Mouse (Mus musculus) hindbrain, postnatal 0 days (tissue): Measurements from ENCODE around the gene BC025920. TPM values are rescaled to one million over a fixed set of nuclear protein-coding genes. Genes with fewer than 3 reads are reported as not detected.
A peak's percentile ranks its signal among the peaks of the same experiment; 100 is the strongest.
"Not testable (repeated sequence)": the region's sequence is repeated elsewhere in the genome, so short reads cannot be mapped to it uniquely, and the experiment has no call there.

Source experiments
- ATAC-seq: fragments of 200-750 bp; cut with Nextera tagmentation; 2 replicates; pipeline ENCODE4 v1.8.0; 2017; ENCODE audit warnings: mild to moderate bottlenecking, moderate TSS enrichment, moderate library complexity
- DNase-seq: peaks from one replicate; pipeline ENCODE4 v3.0.0-alpha.2; 2015; ENCODE audit warnings: low spot score
- H3K27ac ChIP-seq: fragments of 300-500 bp; sonication (generic); 2 replicates; pipeline ENCODE4 v1.5.1; 2014; ENCODE audit warnings: mild to moderate bottlenecking
- H3K27me3 ChIP-seq: fragments of 300-500 bp; sonication (generic); 2 replicates; pipeline ENCODE4 v1.6.1; 2014; ENCODE audit warnings: low read length, mixed read lengths; ENCODE audit not compliant: insufficient read depth
- H3K36me3 ChIP-seq: fragments of 300-500 bp; sonication (generic); 2 replicates; pipeline ENCODE4 v1.6.1; 2014; ENCODE audit warnings: low read length, mixed read lengths; ENCODE audit not compliant: insufficient read depth
- H3K4me1 ChIP-seq: fragments of 300-500 bp; sonication (generic); 2 replicates; pipeline ENCODE4 v1.6.1; 2014; ENCODE audit warnings: antibody characterized with exemption, low read length, mixed read lengths; ENCODE audit not compliant: insufficient read depth
- H3K4me2 ChIP-seq: fragments of 300-500 bp; sonication (generic); 2 replicates; pipeline ENCODE4 v1.6.1; 2014; ENCODE audit warnings: low read depth, mild to moderate bottlenecking, low read length, moderate library complexity, mixed read lengths
- H3K4me3 ChIP-seq: fragments of 300-500 bp; sonication (generic); 2 replicates; pipeline ENCODE4 v1.5.1; 2014; ENCODE audit warnings: low read length
- H3K9ac ChIP-seq: fragments of 300-500 bp; sonication (generic); replicated peaks from 2 replicates; pipeline ENCODE4 v1.6.1; 2014; ENCODE audit warnings: mild to moderate bottlenecking, low read length, moderate library complexity, mixed read lengths
- H3K9me3 ChIP-seq: fragments of 300-500 bp; sonication (generic); 2 replicates; pipeline ENCODE4 v1.6.1; 2016; ENCODE audit warnings: low read length, mixed read lengths
- CTCF ChIP-seq: IDR thresholded peaks from 2 replicates; pipeline ENCODE4 v1.5.1; 2016; ENCODE audit warnings: antibody characterized with exemption, control low read depth, low read depth
- WGBS: fragments of 180-500 bp; shearing (Covaris S2); extraction: QIAGEN DNeasy Blood & Tissue Kit; methylation state at CpG from one replicate; pipeline ENCODE4 v1.1.7; 2014; 5-methylcytosine and 5-hydroxymethylcytosine counted together
- polyA plus RNA-seq: library from polyadenylated mRNA; unstranded; fragments of >200 nt; fragmentation: Nextera tagmentation; extraction: Ambion mirVana; gene quantifications from 2 replicates; pipeline ENCODE4 v1.2.1, GENCODE M21; 2015
- total RNA-seq: library from RNA; depleted of rRNA; stranded (reverse); fragments of >200 nt; gene quantifications from 2 replicates; pipeline ENCODE4 v1.2.3, GENCODE M21; 2014

The BC025920 gene
- total and polyA plus RNA-seq, 2 experiments from 2014 or later: 1.3 to 4.2 TPM

DNA sequence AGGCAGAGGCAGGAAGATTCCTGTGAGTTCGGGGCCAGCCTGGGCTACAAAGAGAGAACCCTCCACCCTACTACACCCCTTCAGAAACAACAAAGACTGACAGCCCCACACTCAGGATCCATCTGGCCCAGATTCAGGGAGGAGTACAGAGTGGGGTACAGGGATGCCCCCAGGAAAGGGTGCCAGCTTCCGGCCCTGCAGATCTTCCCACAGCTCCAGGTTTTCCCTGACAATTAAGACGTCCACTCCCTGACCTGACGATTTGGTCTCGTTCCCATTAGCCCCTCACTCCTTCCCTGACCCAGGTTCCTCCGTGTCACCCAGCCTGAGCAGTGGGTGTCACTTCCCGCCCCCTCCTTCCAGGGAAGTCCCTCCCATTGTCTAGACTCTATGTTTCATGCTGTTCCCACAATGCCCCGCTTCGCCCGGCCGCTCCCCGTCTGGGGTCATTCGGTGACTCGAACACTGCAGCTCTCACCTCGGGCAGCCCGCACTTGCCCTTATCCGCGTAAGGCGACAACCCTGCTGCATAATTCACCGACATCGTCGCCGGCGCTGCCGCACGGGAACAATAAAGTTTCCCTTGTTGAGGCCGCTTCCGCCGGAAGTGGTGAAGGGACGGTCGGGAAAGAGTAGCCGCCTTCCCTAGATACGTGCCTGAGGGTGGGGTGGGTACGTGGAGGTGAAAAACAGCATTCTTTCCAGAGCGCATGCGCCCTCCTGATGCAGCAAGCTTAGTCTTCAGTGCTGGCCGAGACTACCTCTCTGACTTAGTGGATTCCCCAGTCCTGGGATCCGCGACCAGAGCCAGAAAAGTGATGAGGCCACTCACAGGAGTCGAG lies 21.1 kb downstream of the BC025920 start, which contains the start of gene Sirt6:
Gene Sirt6 (minus strand): TSS at position 804 of the 842 bp plus-strand sequence.
- Histone ChIP-seq H3K27me3 (0 out of 2 replicates have a peak, but pooled peaks cover 3% of the 10 kb centered on the region), H3K9ac (peak within 1 kb of the TSS; percentile 86), H3K4me2 (peak within 1 kb of the TSS; percentile 94), H3K27ac (peak within 1 kb of the TSS; percentile 84), H3K4me1 (peaks cover 11% of the 10 kb centered on the region), H3K9me3 (no peaks in the 10 kb centered on the region), H3K36me3 (peaks cover 17% of the 10 kb centered on the region), H3K4me3 (peak within 1 kb of the TSS; percentile 74)
- ATAC-seq (peak; percentile 87), DNase-seq (peak; percentile 97)
- TF ChIP-seq CTCF: peak; percentile 5; the same call in 1 of the 2 replicates
- 5% methylated on average over 40 of the region's 40 CpGs for WGBS

DNA sequence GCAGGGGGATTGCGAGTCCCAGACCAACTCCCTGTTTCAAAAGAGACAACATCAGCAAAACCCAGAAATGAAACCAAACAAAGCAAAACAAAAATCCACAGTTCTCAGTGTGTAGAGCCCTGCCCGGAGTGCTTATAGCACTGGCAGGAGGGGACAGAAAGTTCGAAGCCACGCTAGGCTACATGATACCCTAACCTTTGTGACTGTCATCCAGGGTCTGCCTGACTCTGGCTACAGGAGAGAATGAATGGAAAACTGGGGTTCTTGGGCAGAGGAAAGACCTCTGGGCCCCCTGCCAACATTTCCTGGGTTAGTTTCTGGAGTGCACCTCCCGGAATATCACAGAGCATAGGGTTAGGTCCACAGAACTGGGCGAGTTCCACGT lies 21.8 kb downstream of the BC025920 start:
- ATAC-seq (peak; percentile 16; the same call in 1 of the 2 replicates), DNase-seq (no peak)
- Histone ChIP-seq H3K4me2 (peak overlapping the region; percentile 94), H3K36me3 (peaks cover 17% of the 10 kb centered on the region), H3K4me1 (peaks cover 11% of the 10 kb centered on the region), H3K4me3 (peak overlapping the region; percentile 74), H3K27ac (peak overlapping the region; percentile 84), H3K9ac (peak overlapping the region; percentile 86), H3K9me3 (no peaks in the 10 kb centered on the region), H3K27me3 (0 out of 2 replicates have a peak, but pooled peaks cover 3% of the 10 kb centered on the region)
- TF ChIP-seq CTCF: no peak
- WGBS: 53% methylated on average over 7 of the region's 7 CpGs

- Histone ChIP-seq H3K4me3 (peak within 1 kb of the TSS; percentile 74), H3K9ac (peak within 1 kb of the TSS; percentile 86), H3K27ac (peak within 1 kb of the TSS; percentile 84), H3K36me3 (peaks cover 17% of the 10 kb centered on the region), H3K4me2 (peak within 1 kb of the TSS; percentile 94), H3K4me1 (peaks cover 11% of the 10 kb centered on the region), H3K27me3 (0 out of 2 replicates have a peak, but pooled peaks cover 3% of the 10 kb centered on the region), H3K9me3 (no peaks in the 10 kb centered on the region)
- 84% methylated on average over 16 of the region's 16 CpGs for WGBS
- no peak for DNase-seq
- no peak for ATAC-seq
- TF ChIP-seq CTCF: no peak
These were observed 22.3 kb downstream of the BC025920 start, which contains the start of gene Ankrd24 for GRCm38 (mm10) chr10:81628390-81628789. Gene Ankrd24 (plus strand): TSS chr10:81628540.

DNA sequence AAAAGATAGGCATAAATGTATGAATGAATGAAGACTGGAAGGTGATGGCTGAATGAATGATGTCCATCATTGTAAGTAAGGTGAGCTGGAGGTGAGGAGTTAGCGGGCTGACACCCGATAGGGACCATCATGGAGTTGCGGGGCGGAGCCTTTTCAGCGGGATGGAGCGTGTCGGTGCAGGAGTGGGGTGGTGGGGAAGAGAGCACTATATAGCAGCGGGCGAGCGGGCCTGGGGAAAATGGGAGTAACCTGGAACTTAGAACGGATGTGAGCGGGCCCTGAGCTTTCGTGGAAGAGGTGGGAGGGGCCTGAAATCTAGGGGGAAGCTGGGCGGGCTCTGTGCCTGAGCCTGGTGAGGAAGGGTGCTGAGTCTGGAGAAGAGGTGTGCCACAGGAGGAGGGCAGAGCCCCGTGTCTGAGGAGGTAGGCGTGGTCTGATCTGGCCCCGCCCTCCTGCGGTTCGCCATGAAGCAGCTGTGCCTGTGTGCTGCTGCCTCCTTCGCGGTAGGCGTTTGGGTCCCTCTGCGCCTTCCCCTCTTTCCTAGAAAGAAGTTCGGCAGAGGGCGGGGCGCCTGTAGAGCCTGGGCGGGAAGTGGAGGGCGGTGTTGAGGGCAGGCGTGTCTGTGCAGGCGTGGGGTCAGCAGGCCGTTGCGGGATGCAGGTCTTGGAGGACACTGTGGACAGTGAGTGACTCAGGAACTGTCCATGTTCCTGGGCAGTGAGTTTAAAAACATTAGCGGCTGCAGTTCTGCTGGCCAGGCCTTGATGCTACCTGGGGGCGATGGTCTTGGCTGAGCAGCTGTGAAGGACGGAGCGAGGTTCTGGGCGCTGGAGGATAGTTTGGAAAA lies 27.4 kb downstream of the BC025920 start:
- H3K4me2 ChIP-seq: peak overlapping the region; percentile 80
- peak overlapping the region; percentile 59 for H3K9ac ChIP-seq
- ATAC-seq (peak; percentile 92), DNase-seq (peak; percentile 85)
- peak overlapping the region; percentile 66 for H3K27ac ChIP-seq
- H3K4me1 ChIP-seq: no peaks in the 10 kb centered on the region
- WGBS: 4% methylated on average over 36 of the region's 37 CpGs
- H3K4me3 ChIP-seq: peak overlapping the region; percentile 44
- TF ChIP-seq CTCF: no peak
- H3K9me3 ChIP-seq: no peaks in the 10 kb centered on the region
- H3K36me3 ChIP-seq: no peaks in the 10 kb centered on the region
- H3K27me3 ChIP-seq: 0 out of 2 replicates have a peak, but pooled peaks cover 3% of the 10 kb centered on the region

DNA sequence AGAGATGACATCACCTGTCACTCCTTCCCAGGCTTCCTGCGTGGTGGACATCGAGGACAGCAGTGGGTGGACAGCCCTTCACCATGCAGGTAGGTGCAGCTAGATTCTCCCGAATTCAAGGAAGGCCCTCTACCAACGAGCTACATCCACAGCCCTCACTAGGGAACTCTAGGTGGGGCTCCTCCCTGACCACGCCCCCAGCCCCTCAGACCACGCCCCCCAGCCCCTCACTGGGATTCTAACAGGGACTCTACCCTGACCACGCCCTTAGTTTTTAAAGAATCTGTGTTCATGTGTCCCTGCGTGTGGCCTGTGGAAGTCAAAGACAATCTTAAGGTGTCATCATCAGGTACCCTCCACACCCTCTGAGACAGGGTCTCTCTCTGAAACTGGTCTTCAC lies 30.3 kb downstream of the BC025920 start:
- WGBS: 16% methylated on average over 8 of the region's 8 CpGs

GRCm38 (mm10) chr10:81638101-81638500 lies 32.0 kb downstream of the BC025920 start:
- no peaks in the 10 kb centered on the region for H3K36me3 ChIP-seq
- H3K4me1 ChIP-seq: peaks cover 17% of the 10 kb centered on the region
- no peak overlapping the region for H3K27ac ChIP-seq
- no peaks in the 10 kb centered on the region for H3K27me3 ChIP-seq
- H3K4me2 ChIP-seq: no peak overlapping the region
- 75% methylated on average over 6 of the region's 6 CpGs for WGBS
- TF ChIP-seq CTCF: no peak
- no peak overlapping the region for H3K9ac ChIP-seq
- DNase-seq: no peak
- no peak for ATAC-seq
- H3K9me3 ChIP-seq: no peaks in the 10 kb centered on the region
- H3K4me3 ChIP-seq: no peak overlapping the region

More for the DNA sequence above, 30.3 kb downstream of the BC025920 start:
- TF ChIP-seq CTCF: no peak
- Histone ChIP-seq H3K27ac (no peak overlapping the region), H3K4me2 (no peak overlapping the region), H3K27me3 (no peaks in the 10 kb centered on the region), H3K9me3 (no peaks in the 10 kb centered on the region), H3K4me3 (no peak overlapping the region), H3K9ac (no peak overlapping the region), H3K4me1 (no peaks in the 10 kb centered on the region), H3K36me3 (no peaks in the 10 kb centered on the region)
- ATAC-seq: no peak
- no peak for DNase-seq

GRCm38 (mm10) chr10:81640825-81641224 lies 34.8 kb downstream of the BC025920 start:
- H3K36me3 ChIP-seq, DNase-seq, H3K4me2 ChIP-seq, H3K9me3 ChIP-seq, H3K27ac ChIP-seq, H3K9ac ChIP-seq, H3K27me3 ChIP-seq, H3K4me3 ChIP-seq, ATAC-seq: not testable (repeated sequence)
- whole genome bisulfite sequencing: 45% methylated on average over 4 of the region's 4 CpGs
- H3K4me1 ChIP-seq: peaks cover 17% of the 10 kb centered on the region
